Mouse (Mus musculus) CH12.LX (cell line): ENCODE results near the gene Scgb3a1.

Experiments
- BHLHE40 ChIP-seq: IDR thresholded peaks from 2 replicates; pipeline ENCODE4 v1.6.1; 2011; ENCODE audit warnings: mild to moderate bottlenecking, low read depth, low read length, improper control_type of control experiment
- CTCF ChIP-seq, 2 experiments: IDR thresholded peaks in 1 of 2; conservative IDR thresholded peaks in 1 of 2; 2 replicates each; pipeline ENCODE4 v1.5.1; 2011 to 2012; ENCODE audit warnings: low read depth in 2 of 2, low read length in 2 of 2, improper control_type of control experiment in 1 of 2, inconsistent platforms in 1 of 2, mild to moderate bottlenecking in 1 of 2, moderate library complexity in 1 of 2
- EP300 ChIP-seq: IDR thresholded peaks from 2 replicates; pipeline ENCODE4 v1.6.1; 2011; ENCODE audit warnings: low read length, improper control_type of control experiment
- IRF4 ChIP-seq: IDR thresholded peaks from 2 replicates; pipeline ENCODE4 v1.6.1; 2014; ENCODE audit warnings: low read depth, mild to moderate bottlenecking, inconsistent platforms, low read length, improper control_type of control experiment
- MAX ChIP-seq: IDR thresholded peaks from 2 replicates; pipeline ENCODE4 v1.6.1; 2011; ENCODE audit warnings: low read length, improper control_type of control experiment
- ZC3H11A ChIP-seq: IDR thresholded peaks from 2 replicates; pipeline ENCODE4 v1.6.1; 2012; ENCODE audit warnings: low read depth, mild to moderate bottlenecking, inconsistent platforms, low read length, improper control_type of control experiment
- ZMIZ1 ChIP-seq: IDR thresholded peaks from 2 replicates; pipeline ENCODE4 v1.6.1; 2012; ENCODE audit warnings: low read depth, mild to moderate bottlenecking, inconsistent platforms, low read length, improper control_type of control experiment

DNA sequence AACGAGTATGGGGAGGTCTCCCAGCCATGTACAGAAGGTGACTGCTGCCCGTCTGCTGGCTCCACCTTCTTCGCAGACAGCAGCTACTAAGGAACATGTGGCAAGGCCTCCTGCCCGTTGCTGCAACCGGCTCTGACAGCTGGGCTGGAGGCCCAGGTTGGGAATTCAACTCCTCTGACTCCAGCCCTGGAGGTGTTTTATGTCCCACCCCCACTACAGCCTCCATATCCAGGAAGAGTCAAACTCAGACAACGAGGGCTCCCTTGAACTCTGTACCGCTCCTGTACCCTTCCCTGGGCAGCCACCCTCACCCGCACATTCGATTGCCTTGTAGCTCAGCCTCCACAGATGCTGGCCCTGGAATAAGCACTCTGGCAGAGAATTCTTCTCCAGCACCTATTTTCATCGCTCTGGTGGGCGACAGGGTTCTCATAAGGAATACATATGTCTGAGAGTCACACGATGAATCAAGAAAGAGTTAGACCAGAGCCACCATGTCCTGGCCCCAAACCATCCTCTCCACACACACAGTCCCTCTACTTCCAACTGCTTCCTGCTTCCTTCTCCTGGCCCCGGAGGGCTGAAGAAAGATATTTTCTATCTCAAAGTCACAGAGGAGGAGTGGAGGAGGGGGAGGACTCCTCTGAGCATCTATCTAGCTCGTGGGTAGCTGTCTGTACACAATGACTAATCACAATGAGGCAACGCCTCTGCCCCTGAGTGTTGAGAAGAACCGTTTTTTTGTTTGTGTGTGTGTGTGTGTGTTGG, 12.2 kb upstream of the Scgb3a1 start:
- no peak for TF ChIP-seq EP300
- no peak for TF ChIP-seq CTCF (conservative IDR thresholded peaks at IDR 0.05 in 1 of 2, IDR thresholded peaks at IDR 0.05 in 1 of 2; ENCODE audit: low read depth in 2 of 2, low read length in 2 of 2)
- TF ChIP-seq BHLHE40: no peak
- TF ChIP-seq ZC3H11A: no peak
- no peak for TF ChIP-seq MAX
- no peak for TF ChIP-seq IRF4
- no peak for TF ChIP-seq ZMIZ1
